Mouse (Mus musculus) midbrain, embryonic 16.5 days (tissue): ENCODE results near the gene Spns2. TPM values are rescaled to one million over a fixed set of nuclear protein-coding genes. Genes with fewer than 3 reads are reported as not detected.
A peak's percentile ranks its signal among the peaks of the same experiment; 100 is the strongest.

Experiments used
- ATAC-seq: fragments of 200-750 bp; cut with Nextera tagmentation; 2 replicates; pipeline ENCODE4 v1.8.0; 2017; ENCODE audit warnings: moderate TSS enrichment
- H3K27ac ChIP-seq: fragments of 300-500 bp; sonication (generic); 2 replicates; pipeline ENCODE4 v1.5.1; 2014; ENCODE audit warnings: mild to moderate bottlenecking, low read length, mixed read lengths
- H3K27me3 ChIP-seq: fragments of 300-500 bp; sonication (generic); 2 replicates; pipeline ENCODE4 v1.6.1; 2014; ENCODE audit warnings: low read depth, low read length, mixed read lengths; ENCODE audit not compliant: control insufficient read depth, insufficient read depth
- H3K36me3 ChIP-seq: fragments of 300-500 bp; sonication (generic); 2 replicates; pipeline ENCODE4 v1.6.1; 2014; ENCODE audit warnings: mild to moderate bottlenecking, low read length, moderate library complexity, mixed read lengths; ENCODE audit not compliant: control insufficient read depth, insufficient read depth
- H3K4me1 ChIP-seq: fragments of 300-500 bp; sonication (generic); 2 replicates; pipeline ENCODE4 v1.6.1; 2014; ENCODE audit warnings: mild to moderate bottlenecking, low read length, mixed read lengths; ENCODE audit not compliant: control insufficient read depth, insufficient read depth
- H3K4me2 ChIP-seq: fragments of 300-500 bp; sonication (generic); 2 replicates; pipeline ENCODE4 v1.6.1; 2014; ENCODE audit warnings: mild to moderate bottlenecking, low read length, mixed read lengths
- H3K4me3 ChIP-seq: fragments of 300-500 bp; sonication (generic); 2 replicates; pipeline ENCODE4 v1.5.1; 2014; ENCODE audit warnings: low read depth, mild to moderate bottlenecking, low read length, moderate library complexity, mixed read lengths
- H3K9ac ChIP-seq: fragments of 300-500 bp; sonication (generic); 2 replicates; pipeline ENCODE4 v1.6.1; 2014; ENCODE audit warnings: low read depth, low read length, mixed read lengths
- H3K9me3 ChIP-seq: fragments of 300-500 bp; sonication (generic); replicated peaks from 2 replicates; pipeline ENCODE4 v1.6.1; 2014; ENCODE audit warnings: mild to moderate bottlenecking, low read length, mixed read lengths; ENCODE audit not compliant: control insufficient read depth, poor library complexity, severe bottlenecking
- WGBS: fragments of 180-500 bp; shearing (Covaris S2); extraction: QIAGEN DNeasy Blood & Tissue Kit; methylation state at CpG from one replicate; pipeline ENCODE4 v1.1.7; 2014; 5-methylcytosine and 5-hydroxymethylcytosine counted together
- polyA plus RNA-seq: library from polyadenylated mRNA; unstranded; fragments of >200 nt; fragmentation: Nextera tagmentation; extraction: Ambion mirVana; gene quantifications from 2 replicates; pipeline ENCODE4 v1.2.1, GENCODE M21; 2015

Spns2 gene
- polyA plus RNA-seq, 1 experiment from 2014 or later: 6.8 TPM

DNA sequence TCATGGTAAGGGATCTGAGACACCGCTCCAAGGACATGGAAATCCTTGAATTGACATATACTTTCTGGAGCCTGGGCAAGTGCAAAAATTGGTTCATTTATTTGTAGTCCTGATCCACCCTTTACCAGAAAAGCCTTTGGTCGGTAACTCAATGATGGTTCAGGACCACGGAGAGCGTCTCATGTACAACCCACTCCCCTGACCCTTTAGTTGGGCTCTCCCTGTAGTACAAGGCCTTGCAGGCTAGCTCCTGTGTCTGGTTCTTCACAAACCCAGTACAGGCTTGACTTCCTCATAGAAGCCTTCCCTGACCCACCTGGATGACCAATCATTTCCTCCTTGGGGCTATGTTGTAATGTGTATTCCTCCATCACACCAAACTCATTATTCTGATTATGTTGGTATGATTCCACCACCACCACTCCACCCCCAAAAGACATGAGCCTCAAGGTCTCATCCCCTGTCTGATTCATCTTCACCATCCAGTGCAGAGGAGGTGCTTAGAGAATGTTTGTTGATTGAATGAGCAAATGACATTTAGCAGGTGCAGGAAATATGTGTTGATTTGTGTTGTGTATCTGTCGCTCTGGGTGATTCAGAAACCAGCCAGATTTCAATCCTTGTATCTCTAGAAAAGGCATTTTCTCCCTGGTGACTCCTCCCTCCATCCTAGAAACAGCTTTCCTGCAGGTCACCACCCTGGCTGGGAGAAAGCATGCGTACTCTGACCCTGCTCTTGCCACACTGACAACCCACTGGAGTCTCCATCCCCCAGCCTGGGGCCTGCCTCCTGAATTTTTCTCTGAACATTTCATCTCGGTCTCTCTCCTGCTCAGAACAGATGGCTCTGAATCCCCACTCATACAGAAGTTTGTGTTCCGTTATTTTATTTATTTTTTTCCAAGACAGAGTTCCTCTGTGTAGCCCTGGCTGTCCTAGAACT lies 4.6 kb upstream of the Spns2 start:
- Histone ChIP-seq H3K27me3 (no peaks in the 10 kb centered on the region), H3K4me2 (no peak overlapping the region), H3K9me3 (no peaks in the 10 kb centered on the region), H3K9ac (no peak overlapping the region), H3K4me1 (peaks cover 3% of the 10 kb centered on the region; the same call in 1 of the 2 replicates), H3K4me3 (no peak overlapping the region), H3K36me3 (no peaks in the 10 kb centered on the region), H3K27ac (no peak overlapping the region)
- WGBS: 55% methylated on average over 8 of the region's 8 CpGs
- ATAC-seq: no peak

DNA sequence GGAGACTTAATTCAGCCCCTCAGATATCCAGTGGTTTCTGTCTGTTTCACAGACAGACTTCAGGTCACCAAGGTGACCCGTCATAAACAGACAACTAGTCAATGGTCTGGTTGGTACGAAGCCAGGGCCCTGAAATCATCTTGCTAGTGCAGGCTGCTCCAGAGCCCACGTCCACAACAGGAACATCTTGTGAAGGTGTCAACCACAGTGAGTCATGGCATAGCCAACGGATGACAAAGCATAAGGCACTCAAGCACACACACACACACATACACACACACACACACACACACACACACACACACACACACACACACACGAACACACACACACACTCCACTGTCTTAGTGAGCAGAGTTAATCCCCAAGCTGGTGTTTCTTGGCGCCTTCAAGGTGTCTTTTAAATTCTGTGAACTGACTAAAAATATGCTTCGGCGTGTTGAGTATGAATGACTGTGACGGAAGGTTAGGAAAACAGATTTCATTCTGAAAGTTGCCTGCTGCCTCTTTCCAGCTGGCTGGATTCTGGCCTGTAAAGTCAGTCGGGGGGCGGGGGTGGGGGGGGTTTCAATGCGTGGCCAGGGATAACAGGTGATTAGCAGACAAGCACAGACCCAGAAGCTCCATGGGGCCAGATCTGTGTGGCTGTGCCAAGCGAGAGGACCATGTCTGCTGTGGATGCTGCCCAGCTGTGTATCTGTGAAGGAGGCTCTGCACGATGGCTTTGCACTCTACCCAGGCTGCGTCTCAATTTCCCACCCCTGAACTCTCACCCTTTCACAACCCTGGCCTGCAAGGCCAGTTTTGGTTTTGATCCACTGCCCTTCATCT lies 1.6 kb upstream of the Spns2 start:
- no peak overlapping the region for H3K9ac ChIP-seq
- H3K4me2 ChIP-seq: no peak overlapping the region
- peaks cover 19% of the 10 kb centered on the region for H3K4me1 ChIP-seq
- no peaks in the 10 kb centered on the region for H3K36me3 ChIP-seq
- WGBS: 60% methylated on average over 15 of the region's 15 CpGs
- no peak for ATAC-seq
- no peak overlapping the region for H3K4me3 ChIP-seq
- H3K27me3 ChIP-seq: no peaks in the 10 kb centered on the region
- H3K9me3 ChIP-seq: no peaks in the 10 kb centered on the region
- H3K27ac ChIP-seq: no peak overlapping the region

DNA sequence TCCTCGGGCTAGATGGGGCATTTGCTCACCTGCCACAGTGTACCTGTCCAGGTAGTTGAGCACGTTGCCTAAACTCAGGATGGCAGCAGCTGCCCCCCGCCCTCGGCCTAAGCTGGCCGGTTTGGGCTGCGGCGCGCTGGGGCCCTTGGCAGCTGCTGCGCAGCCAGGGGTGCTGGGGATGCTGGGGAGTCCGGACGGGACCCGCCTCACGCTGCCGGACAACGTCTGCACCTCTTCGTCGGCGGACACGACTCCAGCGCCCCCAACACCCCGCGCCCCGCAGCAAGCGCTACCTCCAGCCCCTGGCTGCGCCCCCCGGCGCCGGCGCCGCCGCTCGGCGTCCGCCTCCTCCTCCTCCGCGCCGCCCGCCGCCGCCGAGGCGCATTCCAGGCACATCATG lies 307 bp downstream of the Spns2 start:
- Histone ChIP-seq H3K4me2 (peak overlapping the region; percentile 77), H3K4me3 (peak overlapping the region; percentile 83), H3K27ac (peak overlapping the region; percentile 93), H3K27me3 (no peaks in the 10 kb centered on the region), H3K9ac (peak overlapping the region; percentile 93), H3K9me3 (no peaks in the 10 kb centered on the region), H3K36me3 (no peaks in the 10 kb centered on the region), H3K4me1 (peaks cover 34% of the 10 kb centered on the region)
- peak; percentile 34 for ATAC-seq
- under 1% methylated on average over 31 of the region's 42 CpGs for WGBS

DNA sequence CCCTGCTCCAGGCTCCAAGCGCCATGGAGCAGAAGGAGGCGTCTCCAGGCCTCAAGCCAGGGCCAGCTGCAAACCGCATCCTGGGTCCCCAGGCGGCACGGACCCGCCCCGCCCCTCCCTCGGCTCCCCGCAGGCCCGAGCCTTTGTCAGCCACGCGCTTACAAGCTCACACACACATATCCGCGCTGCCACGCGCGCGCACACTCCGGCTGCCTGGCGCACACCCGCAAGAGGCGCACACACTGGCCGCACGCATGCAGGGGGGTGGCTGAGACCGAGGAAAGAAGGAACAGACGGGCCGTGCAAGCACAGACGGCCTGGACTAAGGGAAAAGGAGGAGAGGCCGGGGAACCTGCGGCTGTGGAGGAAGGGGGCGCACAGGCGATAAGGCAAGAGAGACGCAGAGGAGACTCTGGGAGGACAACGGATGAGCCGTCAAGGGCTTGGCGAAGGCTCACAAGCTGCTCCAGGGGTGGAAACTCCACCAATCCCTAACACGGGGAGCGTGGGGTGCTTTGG lies 892 bp downstream of the Spns2 start:
- Histone ChIP-seq H3K27ac (peak overlapping the region; percentile 93), H3K27me3 (no peaks in the 10 kb centered on the region), H3K4me1 (peaks cover 34% of the 10 kb centered on the region), H3K4me3 (peak overlapping the region; percentile 83), H3K4me2 (peak overlapping the region; percentile 77), H3K9me3 (no peaks in the 10 kb centered on the region), H3K36me3 (no peaks in the 10 kb centered on the region), H3K9ac (peak overlapping the region; percentile 93)
- ATAC-seq: peak; percentile 79
- WGBS: under 1% methylated on average over 36 of the region's 38 CpGs

DNA sequence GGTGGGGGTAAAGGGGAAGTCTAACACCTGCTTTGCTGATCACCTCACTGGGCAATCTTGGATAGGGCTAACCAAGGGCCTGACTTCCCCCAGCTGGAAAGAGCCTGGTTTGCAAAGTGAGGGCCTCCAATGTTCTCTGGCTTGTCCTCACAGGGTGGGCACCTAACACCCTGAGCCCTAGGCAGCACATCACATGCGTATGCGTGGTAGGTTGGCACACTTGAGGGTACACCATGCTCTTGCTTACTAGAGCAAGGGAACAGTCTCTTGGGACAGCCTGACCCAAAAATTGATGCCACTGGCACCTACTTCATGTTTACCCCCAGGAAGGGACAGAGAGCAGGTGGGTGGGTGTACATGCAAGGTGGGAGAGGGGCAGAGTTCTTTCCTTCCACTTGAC lies 2.0 kb downstream of the Spns2 start:
- WGBS: 91% methylated on average over 2 of the region's 2 CpGs
- Histone ChIP-seq H3K4me2 (peak overlapping the region; percentile 77), H3K27ac (no peak overlapping the region), H3K36me3 (no peaks in the 10 kb centered on the region), H3K9ac (peak overlapping the region; percentile 93), H3K4me3 (peak overlapping the region; percentile 83), H3K4me1 (peaks cover 34% of the 10 kb centered on the region), H3K27me3 (no peaks in the 10 kb centered on the region), H3K9me3 (no peaks in the 10 kb centered on the region)
- no peak for ATAC-seq

DNA sequence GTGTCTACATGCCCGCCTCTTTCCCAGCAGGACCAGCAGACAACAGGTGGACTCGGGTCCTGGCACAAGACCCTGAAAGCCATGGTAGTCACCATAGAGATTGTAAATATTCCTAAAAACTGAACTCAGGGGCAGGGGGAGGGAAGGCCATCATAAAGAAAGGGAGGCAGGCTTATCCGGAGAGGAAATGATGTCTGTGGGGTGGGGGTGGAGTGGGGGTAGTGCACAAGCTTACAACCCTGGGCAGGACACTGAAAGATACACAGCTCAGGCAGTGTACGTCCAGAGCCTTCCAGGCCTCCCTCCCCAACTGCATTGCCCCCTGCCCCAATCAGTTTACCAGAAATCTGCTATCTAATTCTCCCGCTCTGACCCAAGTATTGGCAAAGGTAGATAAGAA lies 2.5 kb downstream of the Spns2 start:
- Histone ChIP-seq H3K27me3 (no peaks in the 10 kb centered on the region), H3K9me3 (no peaks in the 10 kb centered on the region), H3K9ac (peak overlapping the region; percentile 34; the same call in 1 of the 2 replicates), H3K4me2 (peak overlapping the region; percentile 77), H3K36me3 (no peaks in the 10 kb centered on the region), H3K27ac (0 out of 2 replicates have a peak overlapping the region, but pooled peaks have one; percentile 20), H3K4me3 (no peak overlapping the region), H3K4me1 (peaks cover 34% of the 10 kb centered on the region)
- no peak for ATAC-seq
- WGBS: 64% methylated on average over 5 of the region's 5 CpGs

DNA sequence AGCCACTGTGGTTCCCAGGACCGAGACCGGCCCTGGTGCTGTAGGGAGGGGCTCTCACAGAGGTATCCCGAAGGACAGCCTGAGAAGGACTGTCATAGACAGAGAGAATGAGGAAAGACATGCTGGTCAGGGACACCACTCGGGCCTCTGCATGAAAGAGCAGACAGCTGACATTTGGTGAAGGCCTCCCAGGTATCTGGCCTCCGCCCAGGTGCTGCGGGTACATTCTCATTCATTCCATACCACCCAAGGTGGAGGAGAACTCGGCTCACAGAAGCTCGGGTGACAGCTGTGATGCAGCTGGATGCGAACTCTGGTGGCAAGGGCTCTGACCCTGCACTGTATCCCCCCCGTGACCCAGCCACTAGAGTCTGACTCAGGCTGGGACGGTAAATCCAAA lies 3.7 kb downstream of the Spns2 start:
- H3K4me1 ChIP-seq: peaks cover 34% of the 10 kb centered on the region
- H3K4me3 ChIP-seq: no peak overlapping the region
- H3K27ac ChIP-seq: no peak overlapping the region
- H3K36me3 ChIP-seq: no peaks in the 10 kb centered on the region
- H3K27me3 ChIP-seq: no peaks in the 10 kb centered on the region
- 70% methylated on average over 11 of the region's 11 CpGs for WGBS
- ATAC-seq: no peak
- no peak overlapping the region for H3K9ac ChIP-seq
- no peak overlapping the region for H3K4me2 ChIP-seq
- no peaks in the 10 kb centered on the region for H3K9me3 ChIP-seq

DNA sequence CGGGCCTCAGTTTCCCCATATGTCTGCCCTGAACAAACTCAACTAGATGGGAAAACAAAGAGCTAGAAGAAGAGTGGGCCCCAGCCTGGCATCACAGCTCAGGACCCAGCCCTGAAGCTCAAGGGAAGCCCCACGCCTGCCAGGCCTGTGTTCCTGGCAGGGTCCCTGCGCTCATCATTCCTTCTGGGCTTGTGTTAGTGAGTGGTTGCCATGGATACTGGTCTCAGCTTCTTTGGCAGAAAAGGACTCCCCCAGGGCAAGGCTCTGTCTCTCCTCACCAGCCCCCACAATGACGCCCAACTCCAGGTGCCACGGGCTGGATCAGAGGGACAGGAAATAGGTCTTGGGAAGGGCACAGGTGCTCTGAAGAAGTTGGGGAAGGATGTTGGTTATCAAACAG lies 4.5 kb downstream of the Spns2 start:
- Histone ChIP-seq H3K9ac (no peak overlapping the region), H3K9me3 (no peaks in the 10 kb centered on the region), H3K4me1 (peaks cover 33% of the 10 kb centered on the region), H3K4me2 (no peak overlapping the region), H3K27ac (no peak overlapping the region; the same call in 1 of the 2 replicates), H3K4me3 (no peak overlapping the region), H3K36me3 (no peaks in the 10 kb centered on the region), H3K27me3 (no peaks in the 10 kb centered on the region)
- no peak for ATAC-seq
- whole genome bisulfite sequencing: 34% methylated on average over 5 of the region's 5 CpGs
